Mouse (Mus musculus) cerebellum, adult 11-12 months (tissue): ENCODE measurements around the gene Tfeb.
A peak's percentile ranks its signal among the peaks of the same experiment; 100 is the strongest.

Experiments used
- DNase-seq: peaks from one replicate; pipeline ENCODE4 v3.0.0; 2022

The Tfeb gene

DNA sequence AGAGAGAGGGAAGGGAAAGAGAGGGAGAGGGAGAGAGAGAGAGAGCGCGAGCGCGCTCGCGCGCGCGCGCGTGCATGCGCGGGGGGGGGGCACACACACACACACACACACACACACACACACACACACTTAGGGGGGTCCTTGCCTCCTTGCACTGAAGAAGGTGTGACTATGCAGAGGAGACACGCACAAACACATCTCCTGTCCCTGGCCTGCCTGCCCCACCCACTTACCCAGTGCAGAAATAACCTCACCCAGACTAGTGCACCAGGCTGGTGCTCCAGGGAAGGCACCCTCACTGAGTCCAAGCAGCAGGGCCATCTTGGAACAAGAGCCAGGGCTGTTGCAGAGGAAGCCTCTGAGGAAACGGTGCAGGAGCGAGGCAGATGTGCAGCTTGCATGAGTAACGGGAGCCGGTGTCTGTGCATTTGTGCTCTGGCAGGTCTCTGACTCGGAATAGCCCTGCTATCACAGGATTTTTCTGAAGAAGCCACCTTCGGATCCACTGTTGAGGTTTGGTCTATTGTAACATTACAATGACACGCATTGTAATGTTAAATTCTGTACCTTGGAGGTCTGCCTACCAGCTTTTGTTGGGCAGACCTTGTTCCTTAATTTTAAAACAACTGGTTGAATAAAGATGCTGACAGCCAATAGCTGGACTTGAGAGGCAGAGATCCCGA lies 23.8 kb upstream of the Tfeb start:
- no peak for DNase-seq

DNA sequence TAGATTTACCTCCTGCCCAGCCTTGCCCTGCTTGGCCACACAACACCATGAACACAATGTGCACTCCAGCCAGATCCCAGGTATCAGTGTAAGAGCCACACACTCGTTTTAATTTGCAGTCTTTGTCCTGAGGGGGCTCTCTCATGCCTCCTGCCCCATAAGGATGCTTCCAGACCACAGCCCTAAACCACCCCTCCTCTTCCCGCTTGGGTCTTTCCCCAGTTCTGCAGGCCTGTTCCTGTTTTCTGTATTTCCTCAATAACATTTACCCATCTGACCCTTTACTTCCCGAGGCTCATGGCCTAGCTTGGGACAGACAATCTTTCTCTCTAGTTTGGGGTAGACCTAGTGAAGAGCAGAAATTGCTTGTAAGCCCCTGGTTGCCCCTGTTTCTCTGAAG lies 21.8 kb upstream of the Tfeb start:
- DNase-seq = no peak

DNA sequence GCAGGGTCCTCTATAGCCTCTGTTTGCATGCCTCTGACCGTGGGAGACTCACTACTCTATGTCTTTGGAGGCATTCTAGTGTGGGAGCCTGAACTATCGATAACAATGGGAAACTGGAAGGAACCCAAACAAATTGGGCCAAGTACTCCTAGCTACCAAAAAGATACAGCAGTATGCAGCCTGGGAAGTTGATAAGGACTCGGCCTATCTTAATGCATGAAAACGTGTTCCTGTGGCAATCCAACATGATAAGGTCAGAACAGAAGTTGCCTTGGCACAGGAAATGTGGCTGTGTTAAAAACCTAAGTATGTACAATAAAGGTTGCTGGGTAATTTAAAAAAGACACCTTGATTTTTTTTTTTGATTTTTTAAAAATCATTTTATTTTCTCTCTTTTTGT lies 15.6 kb upstream of the Tfeb start:
- no peak for DNase-seq

DNA sequence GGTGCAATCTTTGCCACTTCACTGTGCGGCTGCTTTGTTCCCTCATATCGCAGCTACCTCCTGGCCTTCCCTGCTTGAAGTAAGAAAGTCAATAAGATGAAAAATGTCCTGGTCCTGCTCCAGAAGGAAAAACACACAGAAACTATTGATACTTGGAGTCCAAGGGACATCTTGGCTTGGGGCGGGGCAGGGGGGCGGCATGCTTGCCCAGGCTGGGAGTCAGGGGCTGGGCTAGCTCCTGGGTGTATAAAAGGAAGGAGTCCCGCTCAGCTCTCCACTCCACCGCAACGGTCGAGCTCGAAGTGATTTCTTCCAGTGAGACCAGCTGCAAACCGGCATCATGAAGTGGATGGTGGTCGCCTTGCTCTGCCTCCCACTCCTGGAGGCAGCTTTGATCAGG lies 10.3 kb upstream of the Tfeb start, which contains the start of gene Pgc:
TSS of gene Pgc (plus strand) at position 277 of the 400 bp plus-strand sequence.
- DNase-seq = no peak

DNA sequence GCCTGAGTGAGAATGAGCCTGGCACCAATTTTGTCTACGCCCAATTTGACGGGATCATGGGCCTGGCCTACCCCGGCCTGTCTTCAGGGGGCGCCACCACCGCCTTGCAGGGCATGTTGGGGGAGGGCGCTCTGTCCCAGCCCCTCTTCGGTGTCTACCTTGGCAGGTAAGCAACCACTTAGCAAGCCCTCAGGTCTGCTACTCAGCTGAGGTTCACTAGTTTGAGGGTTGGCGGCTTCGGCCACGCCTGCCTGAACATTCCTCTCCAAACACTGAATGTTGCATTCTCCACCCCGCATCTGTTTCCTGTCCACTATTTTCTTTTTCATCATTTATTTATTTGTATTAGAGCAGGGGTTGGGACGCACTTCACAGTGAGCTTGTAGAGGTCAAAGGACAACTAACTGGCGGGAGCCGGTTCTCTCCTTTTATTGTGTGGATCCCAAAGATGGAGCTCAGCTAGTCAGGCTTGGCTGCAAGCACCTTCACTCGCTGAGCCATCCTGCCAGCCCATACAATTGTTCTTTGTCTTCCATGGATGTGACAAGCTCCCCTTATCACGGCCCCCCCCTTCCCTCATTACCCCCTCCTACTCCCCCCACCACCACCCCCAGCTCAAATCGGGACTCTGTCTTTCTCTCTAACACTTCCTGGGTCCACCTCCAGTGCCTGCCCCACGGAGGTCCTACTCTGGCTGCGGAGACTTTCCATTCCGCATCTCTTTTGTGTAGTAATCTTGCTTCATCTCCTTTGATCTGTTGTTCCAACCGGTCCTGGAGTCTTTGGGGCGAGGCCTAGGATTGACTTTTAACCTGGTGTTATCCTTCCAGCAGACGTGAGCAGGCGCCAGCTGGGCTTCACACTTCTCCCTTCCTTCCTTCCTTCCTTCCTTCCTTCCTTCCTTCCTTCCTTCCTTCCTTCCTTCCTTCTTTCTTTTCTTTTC lies 5.9 kb upstream of the Tfeb start:
- DNase-seq = no peak

DNA sequence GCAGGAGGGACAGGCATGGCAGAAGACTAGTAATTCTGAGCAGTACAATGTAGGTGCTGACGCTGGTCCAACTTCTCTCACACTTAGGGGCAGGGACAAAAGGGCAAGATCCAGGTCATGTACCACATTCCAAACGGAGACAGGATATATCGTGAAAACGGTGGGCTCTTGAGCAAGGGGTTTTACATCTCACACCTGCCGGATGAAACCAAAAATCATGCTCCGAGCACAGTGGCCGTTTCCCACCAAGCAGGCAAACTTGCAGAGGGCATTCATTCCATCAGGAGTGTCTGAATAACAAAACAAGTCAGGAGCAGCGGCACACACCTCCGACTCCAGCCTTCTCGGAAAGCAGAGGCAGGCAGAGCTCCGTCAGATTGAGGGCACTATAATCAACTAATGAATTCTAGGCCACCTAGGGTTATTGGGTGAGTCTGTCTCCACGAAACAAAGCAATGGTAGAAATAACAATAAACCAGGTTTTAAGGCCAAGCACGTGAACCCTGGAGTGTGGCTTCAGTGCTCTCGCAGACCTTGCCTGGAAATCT lies 1.2 kb upstream of the Tfeb start:
- peak; percentile 46 for DNase-seq

- DNase-seq = peak; percentile 91
These were observed 638 bp downstream of the Tfeb start for GRCm38 (mm10) chr17:47737271-47738065.

GRCm38 (mm10) chr17:47738066-47738878 lies 1.4 kb downstream of the Tfeb start:
- DNase-seq = peak; percentile 79

DNA sequence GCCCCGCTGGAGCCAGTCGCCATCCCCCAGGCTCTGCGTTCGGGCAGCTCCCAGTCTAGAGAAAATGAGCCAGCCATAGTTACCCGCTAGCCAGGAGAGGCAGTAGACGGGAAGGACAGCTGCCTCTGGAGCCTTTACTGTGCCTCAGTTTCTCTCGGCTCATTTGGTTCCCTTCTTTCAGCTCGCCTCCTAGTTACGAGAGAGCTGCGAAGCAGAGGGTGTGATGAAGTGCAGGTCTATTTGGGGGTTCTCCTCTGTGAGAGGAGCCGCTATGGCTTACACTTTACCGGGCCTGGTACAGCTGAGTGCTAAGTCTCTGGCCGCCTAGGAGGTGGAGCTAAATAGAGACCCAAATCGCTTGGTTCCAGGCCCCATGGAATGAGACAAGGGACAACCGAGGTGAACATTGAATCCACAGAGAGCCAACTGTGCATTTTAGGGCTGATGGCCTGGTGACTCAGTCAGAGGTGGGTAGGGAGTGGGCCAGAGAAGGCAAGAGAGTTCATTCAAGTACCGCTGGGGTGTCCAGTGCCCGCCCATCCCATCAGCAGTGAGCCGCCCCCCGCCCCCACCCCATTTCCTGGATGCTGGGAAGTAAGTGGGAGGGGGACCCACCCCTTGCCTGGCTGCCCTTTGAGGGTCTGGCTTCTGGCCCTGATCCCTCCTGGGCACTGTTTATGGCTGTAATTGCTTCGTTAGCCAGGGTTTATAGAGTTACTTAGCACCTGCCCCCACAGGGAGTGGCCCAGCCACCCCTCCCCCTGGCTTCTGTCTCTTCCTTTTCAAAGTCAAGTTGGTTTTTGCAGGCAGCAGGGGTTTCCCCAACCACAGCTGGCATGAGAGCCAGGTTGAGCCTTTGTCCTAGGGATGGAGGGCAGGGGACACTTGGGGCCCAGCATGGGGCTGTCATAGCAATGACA lies 2.3 kb downstream of the Tfeb start:
- peak; percentile 64 for DNase-seq

DNA sequence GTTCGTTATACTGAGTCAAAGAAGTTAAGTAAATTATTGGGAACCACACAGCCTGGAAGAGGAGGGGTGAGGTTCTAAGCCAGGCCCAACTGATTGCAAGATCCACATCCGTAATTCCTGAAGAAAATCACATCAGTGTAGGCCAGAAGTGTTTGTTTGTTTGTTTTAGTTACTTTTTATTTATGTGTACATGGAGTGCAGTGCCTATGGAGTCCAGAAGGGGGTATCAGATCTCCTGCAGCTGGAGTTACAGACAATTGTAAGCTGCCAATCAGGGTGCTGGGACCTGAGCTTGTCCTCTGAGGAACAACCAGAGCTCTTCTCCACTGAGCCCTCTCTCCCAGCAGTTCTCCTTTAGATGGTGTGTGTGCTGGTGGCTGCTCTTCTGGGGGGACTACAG lies 3.4 kb downstream of the Tfeb start:
- DNase-seq = no peak

- DNase-seq = no peak
These were observed 6.3 kb downstream of the Tfeb start for GRCm38 (mm10) chr17:47742991-47743734.

GRCm38 (mm10) chr17:47744086-47744485 lies 7.3 kb downstream of the Tfeb start:
- no peak for DNase-seq

GRCm38 (mm10) chr17:47744746-47745368 lies 8.0 kb downstream of the Tfeb start:
- DNase-seq = peak; percentile 14

DNA sequence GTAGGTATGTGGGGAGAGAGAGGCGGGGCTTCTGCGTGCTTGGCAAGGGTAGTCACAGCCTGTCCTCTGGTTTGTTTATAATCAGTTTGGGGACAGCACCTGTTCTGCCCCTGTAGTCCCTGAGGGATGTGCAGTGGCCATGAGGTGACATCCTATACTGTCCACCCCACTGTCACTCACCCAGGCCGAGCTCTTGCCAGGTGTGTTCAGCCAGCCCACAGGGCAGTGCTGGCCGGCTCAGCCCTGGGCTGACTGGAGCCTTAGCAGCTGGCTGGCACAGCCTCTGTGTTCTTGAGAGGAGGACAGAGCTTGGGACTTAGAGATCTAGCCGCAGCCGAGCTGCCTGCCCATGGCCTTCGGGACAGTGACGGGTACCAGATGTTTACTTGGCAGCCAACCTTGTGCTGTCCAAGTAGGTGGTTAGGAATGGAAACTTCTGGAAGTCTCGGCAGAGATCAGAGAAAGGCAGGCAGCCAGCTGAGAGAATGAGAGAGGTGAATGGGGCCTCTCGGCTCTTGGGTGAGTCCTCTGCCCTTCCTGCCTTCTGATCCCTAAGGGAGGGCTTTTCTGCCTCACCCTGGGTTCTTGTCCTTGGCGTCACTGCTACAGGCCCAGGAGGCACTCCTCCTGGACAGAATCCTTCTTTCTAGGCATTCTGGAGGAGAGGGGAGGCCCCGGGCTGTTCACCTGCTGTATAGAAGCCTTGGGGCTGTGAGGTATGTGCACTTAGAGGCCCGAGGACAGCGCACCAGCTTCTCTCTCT lies 12.1 kb downstream of the Tfeb start:
- no peak for DNase-seq

- no peak for DNase-seq
These were observed 12.8 kb downstream of the Tfeb start for GRCm38 (mm10) chr17:47749626-47750025.

DNA sequence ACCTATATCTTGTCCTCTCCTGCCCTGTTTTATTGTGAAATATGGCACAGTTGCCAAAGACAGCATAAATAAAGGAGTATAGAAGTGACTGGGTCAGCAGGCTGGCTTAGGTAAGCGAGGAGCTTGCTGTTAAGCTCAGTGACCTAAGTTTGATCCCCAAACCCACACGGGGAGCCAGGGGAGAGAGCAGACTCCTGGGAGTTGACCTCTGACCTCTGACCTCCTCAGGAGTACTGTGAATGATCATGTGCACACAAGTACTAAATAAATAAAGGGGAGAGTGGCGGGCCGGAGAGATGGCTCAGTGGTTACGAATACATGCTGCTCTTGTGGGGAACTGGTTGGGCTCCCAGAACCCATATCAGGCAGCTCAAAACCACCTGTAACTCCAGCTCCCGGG lies 13.3 kb downstream of the Tfeb start:
- DNase-seq = no peak

DNA sequence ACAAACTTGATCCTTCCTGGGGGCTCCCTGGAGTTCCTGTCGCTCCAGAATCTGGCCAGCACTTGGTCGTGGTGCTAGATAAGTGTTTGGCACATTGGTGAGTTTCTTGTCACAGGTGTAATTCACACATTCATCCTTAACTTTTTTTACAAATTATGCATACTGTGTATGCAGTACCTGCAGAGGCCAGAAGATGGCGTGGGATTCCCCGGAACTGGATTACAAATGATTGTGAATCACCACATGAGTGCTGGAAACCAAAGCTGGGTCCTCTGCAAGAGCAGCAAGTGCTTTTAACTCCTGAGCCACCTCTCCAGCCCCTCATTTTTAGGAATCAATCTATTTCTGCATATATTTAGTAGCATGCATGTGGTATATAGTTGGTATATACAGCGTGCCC lies 15.0 kb downstream of the Tfeb start:
- no peak for DNase-seq

GRCm38 (mm10) chr17:47753130-47753775 lies 16.4 kb downstream of the Tfeb start:
- no peak for DNase-seq
